ENCODE assay signal across 10 mouse cellular contexts in genomic region chr15:20669507-20669906, GRCm38 (mm10). TPM values are rescaled to one million over a fixed set of nuclear protein-coding genes. Genes with fewer than 3 reads are reported as not detected.
A peak's percentile ranks its signal among the peaks of the same experiment; 100 is the strongest.
DNase-seq lines count a peak whose midpoint lies in the region; TF ChIP-seq lines count a peak whose summit lies in the region.
"Not testable (repeated sequence)": the region's sequence is repeated elsewhere in the genome, so short reads cannot be mapped to it uniquely, and the experiment has no call there.
"Had no signal": no experiment of that assay in that cellular context is flagged by ENCODE, and none has a peak within 500 bp of the region (broad histone marks: within the 10 kb centered on the region; RNA-seq: fewer than 3 reads in every experiment).

No protein-coding gene starts in this region.

- not testable (repeated sequence) for H3K9ac ChIP-seq in MEL (ENCODE audit: control insufficient read depth, low read depth, low read length, poor library complexity, severe bottlenecking)

- TF ChIP-seq POLR2A in MEL (IDR thresholded peaks at IDR 0.05; ENCODE audit: control insufficient read depth in 1 of 2, insufficient read depth in 1 of 2, low read depth in 1 of 2, low read length in 2 of 2, poor library complexity in 1 of 2); myocyte (IDR thresholded peaks at IDR 0.05; ENCODE audit: insufficient read length, low read depth): not testable (repeated sequence)

- not testable (repeated sequence) for H3K4me2 ChIP-seq in myocyte (ENCODE audit: low read depth)

- H3ac ChIP-seq in C2C12 (ENCODE audit: control insufficient read depth, insufficient read length, low read depth); myocyte (ENCODE audit: control insufficient read depth, insufficient read length): not testable (repeated sequence)

- H3K4me1 ChIP-seq in MEL (ENCODE audit: control insufficient read depth in 1 of 2, insufficient read depth in 2 of 2, low read length in 2 of 2) = not testable (repeated sequence)

- not testable (repeated sequence) for DNase-seq in MEL (ENCODE audit: low read depth, low spot score)

- not testable (repeated sequence) for H3K79me2 ChIP-seq in C2C12 (ENCODE audit: control insufficient read depth, insufficient read depth); MEL (ENCODE audit: control insufficient read depth, insufficient read depth, low read length, poor library complexity); myocyte (ENCODE audit: control insufficient read depth, insufficient read depth)

- H3K27me3 ChIP-seq in C2C12 (ENCODE audit: control insufficient read depth, insufficient read depth, insufficient read length); MEL (ENCODE audit: control insufficient read depth in 1 of 2, insufficient read depth in 2 of 2, low read length in 2 of 2); myocyte (ENCODE audit: control insufficient read depth, insufficient read depth, insufficient read length): not testable (repeated sequence)

- not testable (repeated sequence) for TF ChIP-seq CTCF in C2C12 (IDR thresholded peaks at IDR 0.05; ENCODE audit: control insufficient read depth, insufficient read depth, insufficient read length); MEL (IDR thresholded peaks at IDR 0.05 in 2 of 3, conservative IDR thresholded peaks at IDR 0.05 in 1 of 3; ENCODE audit: control insufficient read depth in 1 of 3, insufficient read depth in 1 of 3, low read depth in 2 of 3, low read length in 3 of 3, poor library complexity in 1 of 3, severe bottlenecking in 1 of 3)

- TF ChIP-seq RAD21 in MEL (IDR thresholded peaks at IDR 0.05; ENCODE audit: low read depth, low read length) = not testable (repeated sequence)

- not testable (repeated sequence) for H3K36me3 ChIP-seq in C2C12 (ENCODE audit: control insufficient read depth, insufficient read depth); MEL (ENCODE audit: control insufficient read depth in 1 of 2, insufficient read depth in 2 of 2, low read length in 2 of 2); myocyte (ENCODE audit: control insufficient read depth, insufficient read depth)

- not testable (repeated sequence) for H3K9me3 ChIP-seq in MEL (replicated peaks; ENCODE audit: insufficient read depth, low read length)

- H3K27ac ChIP-seq in MEL (ENCODE audit: control insufficient read depth, low read depth, low read length) = not testable (repeated sequence)

- H3K4me3 ChIP-seq in C2C12 (ENCODE audit: insufficient read depth, poor library complexity, severe bottlenecking); MEL (ENCODE audit: control insufficient read depth in 1 of 2, insufficient read depth in 1 of 2, low read depth in 2 of 2, low read length in 2 of 2); myocyte: not testable (repeated sequence)

- not testable (repeated sequence) for TF ChIP-seq EP300 in MEL (IDR thresholded peaks at IDR 0.05; ENCODE audit: low read depth in 1 of 2, low read length in 2 of 2)

- H3K79me3 ChIP-seq in C2C12 (ENCODE audit: low read depth) = not testable (repeated sequence)

TF ChIP-seq in C2C12, 6 proteins besides CTCF, POLR2A, EP300 and RAD21:
- TF ChIP-seq USF1 (IDR thresholded peaks at IDR 0.05; ENCODE audit: low read depth) = peak; percentile 40

TF ChIP-seq in MEL, 35 proteins besides CTCF, POLR2A, EP300 and RAD21:
- peak; percentile 55; the same call in 1 of the 2 replicates for TF ChIP-seq USF1 (IDR thresholded peaks at IDR 0.05; ENCODE audit: low read depth, low read length)

TF ChIP-seq in myocyte, 11 proteins besides CTCF, POLR2A, EP300 and RAD21:
- TF ChIP-seq MYOD1 (IDR thresholded peaks at IDR 0.05; ENCODE audit: control insufficient read depth in 1 of 3, insufficient read length in 2 of 3, low read depth in 2 of 3) = peak in 2 of 3 experiments; percentile 15 to 55
- peak; percentile 33 for TF ChIP-seq USF1 (IDR thresholded peaks at IDR 0.05; ENCODE audit: low read depth)

RNA-seq across cellular contexts. Expression of gene Acot10, which starts 3.0 kb away (rescaled TPM):
- polyA plus RNA-seq in C2C12 (2012; fragmentation: generic; extraction: Trizol) (0.05 TPM), MEL (2012; ENCODE audit: insufficient read depth in 1 of 2, insufficient read length in 2 of 2, low read depth in 1 of 2, low replicate concordance in 2 of 2, missing spikeins in 1 of 2) (under 1 TPM in 1 of 2 experiments, not detected in 1; 0.10 TPM), myocyte (2012; fragmentation: generic; extraction: Trizol) (0.44 TPM)
- 0.10 and 0.31 TPM in 2 replicates for total RNA-seq in MEL (2012; rRNA removed)
- total RNA-seq: adrenal gland, adult 18-20 months; adrenal gland, postnatal 14 days; adrenal gland, postnatal 25 days; adrenal gland, postnatal 36 days had no signal
- polyA plus RNA-seq: adrenal gland, adult 2 months; brain, embryonic 14.5 days; G1E had no signal
